Mouse (Mus musculus): ENCODE results near the gene Ogfr.

DNA sequence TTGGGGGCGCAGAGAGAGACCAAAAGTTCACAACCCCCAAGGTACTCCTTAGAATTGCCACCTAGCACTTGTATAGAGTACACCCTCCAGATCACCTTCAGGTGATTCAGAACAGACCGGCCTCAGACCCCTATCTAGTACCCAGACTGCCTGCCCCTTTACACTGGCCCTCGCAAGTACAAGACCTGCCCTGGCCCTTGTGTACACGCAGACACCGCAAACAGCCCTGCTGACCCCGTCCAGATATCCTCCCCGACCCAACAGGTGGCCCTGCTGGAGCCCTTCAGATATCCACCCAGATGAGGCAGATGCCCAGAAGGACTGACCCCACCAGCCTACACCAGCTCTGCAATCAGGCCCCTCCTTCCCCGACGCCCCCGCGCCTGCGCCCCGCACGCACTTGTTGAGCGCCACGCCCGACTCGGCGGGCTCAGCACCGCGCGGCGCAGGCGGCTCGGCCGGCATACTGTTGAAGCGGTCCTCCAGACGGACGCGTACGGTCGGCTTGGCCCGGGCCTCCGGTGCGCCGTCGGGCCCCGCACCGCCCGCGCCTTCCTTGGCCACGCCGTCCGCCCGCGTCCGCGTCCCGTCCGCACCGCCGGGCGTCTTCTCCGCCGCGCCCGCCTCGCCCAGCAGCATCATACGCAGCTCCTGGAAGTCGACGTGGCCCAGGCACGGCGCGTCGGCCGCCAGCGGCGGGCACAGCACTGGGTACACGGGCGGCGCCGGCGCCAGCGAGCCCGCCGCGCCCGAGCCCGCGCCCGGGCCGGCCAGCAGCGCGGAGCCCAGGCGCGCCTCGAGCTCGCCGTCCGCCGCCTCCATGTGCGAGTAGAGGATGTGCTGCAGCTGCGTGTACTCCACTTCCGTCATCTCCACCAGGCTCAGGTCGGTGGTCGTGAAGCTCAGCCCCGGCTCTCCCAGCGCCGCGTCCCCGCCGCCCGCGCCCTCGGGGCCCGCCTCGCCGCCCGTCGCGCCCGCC, 52.8 kb downstream of the Ogfr start:
- TF ChIP-seq CTCF (IDR thresholded peaks at IDR 0.05; ENCODE audit: borderline replicate concordance, control insufficient read depth, extremely low read depth, insufficient read depth, low read length, poor library complexity) (no peak), POLR2A (IDR thresholded peaks at IDR 0.05; ENCODE audit: control insufficient read depth, extremely low read depth, insufficient read depth, low read length, poor library complexity) (no peak)

Measured in thymus, adult 2 months (tissue).